ENCODE assay signal across 13 mouse cellular contexts in the genomic region with DNA sequence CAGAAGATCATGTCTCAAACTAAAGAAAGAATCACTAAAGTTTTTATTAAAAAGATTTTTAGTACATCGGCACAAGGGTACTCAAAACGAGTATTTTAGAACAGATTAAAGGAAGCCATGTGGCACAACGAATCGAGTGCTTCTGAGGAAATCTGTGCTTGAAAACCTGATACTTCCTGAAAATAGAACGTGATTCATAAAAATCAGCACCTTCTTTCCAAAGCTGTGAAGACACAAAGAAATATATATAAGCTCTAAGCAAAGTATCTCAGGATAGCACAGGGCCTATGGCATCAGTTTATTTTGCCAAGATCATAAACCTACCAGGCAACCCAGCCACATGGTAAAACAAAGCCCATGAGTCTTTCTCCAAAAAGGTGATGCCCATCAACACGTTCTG.
"Had no signal": no experiment of that assay in that cellular context is flagged by ENCODE, and none has a peak within 500 bp of the region (broad histone marks: within the 10 kb centered on the region; RNA-seq: fewer than 3 reads in every experiment).

No protein-coding gene starts in this region.

- ATAC-seq: lung, postnatal 0 days; midbrain, embryonic 13.5 days; midbrain, embryonic 15.5 days had no signal

- DNase-seq: lung, adult 18-20 months; lung, postnatal 14 days; lung, postnatal 36 days; thymus, adult 18-20 months; thymus, postnatal 14 days; thymus, postnatal 36 days had no signal

- H3K4me3 ChIP-seq: lung, embryonic 15.5 days; megakaryocyte, embryonic 14.5 days; midbrain, embryonic 13.5 days; midbrain, embryonic 15.5 days; neural tube, embryonic 12.5 days; stomach, embryonic 15.5 days had no signal

- H3K4me1 ChIP-seq: megakaryocyte, embryonic 14.5 days; midbrain, embryonic 13.5 days; midbrain, embryonic 15.5 days; neural tube, embryonic 12.5 days; stomach, embryonic 15.5 days had no signal
